Mouse (Mus musculus) right cerebral cortex, postnatal 36 days (tissue): ENCODE results near the gene Sh2d4b.

Source experiments
- DNase-seq, 2 experiments: peaks; one replicate each; pipeline ENCODE4 v3.0.0; 2022; ENCODE audit warnings: low spot score in 2 of 2, mixed read lengths in 1 of 2

The Sh2d4b gene

DNA sequence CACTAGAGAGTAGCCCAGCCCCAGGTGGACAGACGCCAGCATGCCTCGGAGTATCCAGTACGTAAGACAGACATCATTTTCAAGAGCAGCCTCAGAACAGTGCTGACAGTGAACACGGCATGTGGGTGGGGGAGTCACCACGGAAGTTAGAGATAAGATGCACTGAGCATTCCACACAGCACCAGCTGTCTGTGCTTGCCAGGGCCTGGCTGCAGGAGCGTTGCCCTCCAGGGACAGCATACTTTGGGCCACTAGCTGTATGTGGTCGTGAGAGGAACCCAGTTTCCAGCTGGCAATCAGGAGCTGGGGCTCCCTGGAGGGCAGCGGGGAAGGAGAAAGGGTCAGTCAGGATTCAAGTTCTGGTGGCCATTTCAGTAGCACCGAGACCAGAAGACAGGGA, 13.7 kb upstream of the Sh2d4b start:
- no peak for DNase-seq

- DNase-seq = no peak
These were observed 12.7 kb upstream of the Sh2d4b start for GRCm38 (mm10) chr14:40905813-40906212.

- DNase-seq = no peak
These were observed 9.4 kb upstream of the Sh2d4b start for GRCm38 (mm10) chr14:40902307-40903055.

DNA sequence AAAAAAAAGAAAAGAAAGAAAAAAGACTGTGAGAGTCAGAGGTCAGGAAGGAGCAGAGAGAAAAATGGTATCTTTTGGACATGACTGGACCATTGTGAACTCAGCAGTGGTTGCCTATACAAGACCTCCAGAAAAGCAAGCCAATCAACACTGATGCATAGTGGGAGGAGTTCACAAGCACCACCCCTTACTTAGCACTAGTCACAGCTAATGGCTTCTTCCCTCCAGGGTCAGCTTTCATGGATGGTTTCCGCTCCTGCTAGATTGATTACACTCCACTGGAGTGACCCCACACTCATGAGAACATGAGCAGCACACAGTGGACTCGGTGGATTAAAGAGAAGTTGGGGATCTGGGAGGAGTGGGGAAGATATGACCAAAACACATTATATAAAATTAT, 7.2 kb upstream of the Sh2d4b start:
- DNase-seq = no peak

GRCm38 (mm10) chr14:40897916-40898315, 4.8 kb upstream of the Sh2d4b start:
- no peak for DNase-seq

DNA sequence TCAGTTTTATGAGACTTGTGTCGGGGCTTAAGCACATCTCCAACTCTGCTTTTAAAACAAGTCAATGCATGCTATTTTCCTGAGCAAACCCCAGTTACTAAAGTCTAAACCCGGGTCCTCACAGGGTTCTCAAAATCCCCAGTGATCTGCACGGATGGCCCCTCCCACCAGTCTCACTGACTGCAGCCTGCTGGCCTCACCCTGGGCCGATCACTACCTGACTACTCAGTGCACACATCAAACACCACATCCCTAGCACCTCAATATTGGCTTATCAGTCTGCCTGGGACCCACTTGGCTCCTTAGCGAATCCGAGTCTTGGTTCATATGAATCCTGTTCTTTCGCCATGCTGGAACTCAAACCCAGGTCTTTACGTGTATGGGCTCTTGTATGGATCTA, 2.6 kb upstream of the Sh2d4b start:
- no peak for DNase-seq

DNA sequence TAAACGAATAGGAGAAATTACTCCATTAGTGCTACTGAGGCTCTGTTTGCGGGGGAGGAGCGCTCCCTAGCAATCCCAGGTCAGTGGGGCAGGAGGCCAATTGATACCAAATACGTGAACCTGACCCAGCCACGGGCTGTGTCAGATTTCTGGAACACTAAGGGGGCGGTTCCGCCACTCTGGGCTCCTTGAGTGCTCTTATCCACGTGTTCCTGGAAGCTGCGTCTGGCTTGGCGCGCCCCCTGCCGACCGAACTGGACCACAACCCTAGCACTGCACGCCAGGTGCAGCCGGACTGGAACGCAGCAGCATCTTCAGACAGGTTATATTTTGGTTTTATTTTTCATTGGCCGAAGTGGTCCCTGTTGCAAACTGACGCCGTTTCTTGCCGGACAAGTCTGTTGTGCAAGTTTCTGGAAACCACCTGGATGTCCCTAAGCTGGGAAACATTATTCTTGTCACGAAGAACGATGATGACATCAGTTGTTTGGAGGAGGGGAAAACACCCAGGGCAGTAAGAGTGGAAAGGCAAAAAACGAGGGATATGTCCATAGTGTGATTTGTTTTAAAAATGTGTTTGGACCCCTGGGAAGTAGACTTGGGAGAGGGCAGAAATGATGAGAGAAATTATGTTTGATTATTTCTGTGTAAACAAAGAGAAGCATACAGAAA, 1.6 kb upstream of the Sh2d4b start:
- DNase-seq = peak; percentile 82 to 83

- DNase-seq = no peak
These were observed 818 bp upstream of the Sh2d4b start for GRCm38 (mm10) chr14:40893884-40894283.

- no peak for DNase-seq
These were observed 690 bp downstream of the Sh2d4b start for GRCm38 (mm10) chr14:40892326-40892825.

DNA sequence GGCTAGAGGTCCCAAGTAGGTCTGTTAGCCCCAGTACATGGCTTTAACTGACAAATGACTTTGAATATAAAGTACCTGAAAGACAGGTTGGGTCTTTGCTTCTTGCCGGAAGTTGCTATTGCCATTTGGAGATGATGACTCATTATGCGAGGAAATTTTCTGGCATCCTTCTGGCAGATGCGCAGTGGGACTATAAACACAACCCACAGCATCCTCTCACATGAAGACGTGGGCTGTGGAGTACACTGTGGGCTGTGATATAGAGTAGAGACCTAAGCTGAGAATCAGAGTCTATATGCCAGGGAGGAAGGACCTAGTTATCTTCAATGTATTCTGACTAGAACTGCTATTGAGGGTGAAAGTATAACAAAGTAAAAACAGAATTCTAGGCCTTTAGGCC, 1.6 kb downstream of the Sh2d4b start:
- DNase-seq = no peak

DNA sequence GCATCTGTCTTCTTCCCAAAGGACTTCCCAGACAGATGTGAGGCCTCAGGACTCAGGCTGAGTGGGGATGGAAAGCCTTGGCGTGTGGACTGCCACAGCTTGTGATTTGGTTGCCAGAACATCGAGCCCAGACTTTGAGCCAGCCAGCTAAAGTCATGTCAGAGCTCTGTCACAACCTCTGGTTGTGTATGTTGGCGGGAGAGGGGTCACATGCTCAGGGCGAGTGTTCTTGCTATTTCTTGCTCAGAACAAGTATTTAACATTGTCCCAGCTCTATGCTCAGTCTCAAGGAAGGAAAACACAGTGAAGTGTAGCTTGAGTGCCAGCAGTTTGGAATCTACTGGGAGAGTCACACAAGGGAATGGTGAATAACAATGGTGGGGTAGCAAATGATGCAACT, 3.4 kb downstream of the Sh2d4b start:
- no peak for DNase-seq

- no peak for DNase-seq
These were observed 3.9 kb downstream of the Sh2d4b start for GRCm38 (mm10) chr14:40889181-40889580.

DNA sequence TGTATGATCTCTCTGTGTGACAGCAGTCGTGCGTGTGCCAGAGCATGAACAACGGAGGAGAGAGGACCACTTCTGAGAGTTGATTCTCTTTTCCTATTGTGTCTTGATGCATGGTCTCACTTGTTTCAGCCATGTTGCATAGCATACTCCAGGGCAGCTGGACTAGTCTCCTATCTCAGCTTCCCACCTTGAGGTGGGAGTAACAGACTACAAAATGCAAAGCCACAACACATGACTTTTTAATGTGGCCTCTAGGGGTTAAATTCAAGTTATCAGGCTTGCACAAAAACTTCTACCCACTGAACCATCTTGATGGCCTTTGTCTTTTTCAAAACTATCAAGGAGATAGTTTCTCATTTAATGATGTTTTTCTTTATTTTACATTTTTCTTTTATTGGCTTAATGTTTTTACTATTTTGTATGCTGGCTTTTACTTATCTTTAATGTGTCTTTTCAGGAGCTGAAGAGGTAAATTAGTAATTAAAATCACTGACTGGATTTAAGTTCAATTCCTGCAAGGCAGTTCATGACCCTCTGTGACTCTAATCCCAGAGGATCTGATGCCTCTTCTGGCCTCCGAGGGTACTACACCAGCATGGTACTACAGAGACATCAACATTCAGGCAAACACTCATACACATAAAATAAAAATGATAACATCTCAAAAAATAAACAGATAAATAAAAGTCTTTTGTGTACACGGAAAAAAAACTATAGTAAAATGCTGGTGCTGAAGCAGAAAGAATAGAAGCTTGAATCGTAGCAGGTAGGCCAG, 6.5 kb downstream of the Sh2d4b start:
- DNase-seq = no peak

DNA sequence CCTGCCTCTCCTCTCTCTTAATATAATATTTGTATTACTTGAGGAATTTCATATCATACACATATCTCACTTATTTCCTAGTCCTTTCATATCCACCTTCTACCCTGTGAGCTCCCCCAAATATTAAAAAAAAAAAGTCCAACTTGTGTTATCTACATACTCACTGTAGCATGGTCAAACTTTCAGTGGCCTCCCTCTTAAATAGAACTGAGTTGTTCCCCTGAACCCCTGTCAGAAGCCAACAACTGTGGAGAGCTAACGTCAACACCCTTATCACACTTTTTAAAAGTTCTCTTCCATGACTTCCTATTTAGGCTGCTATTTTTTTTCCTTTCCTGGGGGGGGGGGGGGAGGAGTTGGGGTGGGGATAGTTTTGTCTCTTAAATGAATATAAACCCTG, 7.3 kb downstream of the Sh2d4b start:
- no peak for DNase-seq

DNA sequence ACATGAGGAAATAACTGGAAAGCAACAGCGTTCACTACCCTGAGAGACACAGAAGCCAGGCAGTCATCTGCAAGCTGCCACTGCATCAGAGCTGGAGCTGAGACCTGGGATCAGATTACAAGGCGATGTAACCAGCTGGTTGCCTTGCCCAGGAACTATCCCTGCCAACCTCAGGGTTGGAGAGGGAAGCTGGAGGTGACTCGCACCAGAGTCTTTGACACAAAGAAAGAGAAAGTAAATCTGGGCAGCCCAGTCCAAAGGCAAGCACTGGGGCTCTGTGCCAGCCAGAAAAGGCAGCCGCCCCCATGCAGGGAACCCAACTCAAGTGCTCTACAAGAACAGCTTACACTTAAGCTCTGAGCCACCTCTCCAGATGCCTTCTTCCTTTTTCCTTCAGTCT, 7.8 kb downstream of the Sh2d4b start:
- DNase-seq = peak; percentile 31 to 40

GRCm38 (mm10) chr14:40874565-40874964, 18.5 kb downstream of the Sh2d4b start:
- DNase-seq = no peak

DNA sequence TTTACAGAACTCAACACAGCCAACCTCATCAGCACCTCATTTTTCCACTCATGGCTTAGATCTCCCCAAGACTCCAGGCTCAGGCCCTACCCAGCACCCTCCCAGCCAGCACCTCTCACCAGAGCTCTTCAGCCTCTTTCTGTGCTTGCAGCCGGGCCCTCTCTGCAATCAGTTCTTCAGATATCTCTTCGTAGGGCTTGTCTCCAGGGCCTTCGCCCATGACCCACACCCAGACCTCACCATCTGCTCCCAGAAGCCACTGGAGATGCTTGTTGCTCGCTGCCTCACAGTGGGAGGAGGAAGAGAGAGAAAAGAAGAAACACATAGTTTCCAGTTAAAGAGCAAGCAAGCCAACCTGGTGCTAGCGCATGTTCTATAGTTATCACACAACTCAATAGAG, 19.1 kb downstream of the Sh2d4b start:
- DNase-seq = no peak

DNA sequence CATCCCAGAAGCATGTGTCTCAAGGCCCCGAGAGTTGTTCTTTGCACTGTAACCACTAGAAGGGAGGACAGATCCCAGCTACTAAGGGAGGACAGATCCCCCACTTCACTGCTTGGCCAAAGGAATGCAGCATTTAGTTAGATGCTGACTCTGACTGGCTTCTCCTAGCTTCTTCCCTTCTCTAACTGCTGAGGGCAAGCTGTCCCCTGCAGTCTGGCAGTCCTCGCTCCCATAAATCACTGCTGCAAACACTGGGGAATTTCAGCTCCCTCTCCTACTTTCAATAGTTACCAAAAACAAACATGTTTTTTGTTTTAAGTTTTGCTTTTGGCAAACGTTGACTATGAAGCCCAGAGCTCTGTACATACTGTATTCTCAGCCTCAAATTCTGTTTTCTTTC, 22.5 kb downstream of the Sh2d4b start:
- no peak for DNase-seq

DNA sequence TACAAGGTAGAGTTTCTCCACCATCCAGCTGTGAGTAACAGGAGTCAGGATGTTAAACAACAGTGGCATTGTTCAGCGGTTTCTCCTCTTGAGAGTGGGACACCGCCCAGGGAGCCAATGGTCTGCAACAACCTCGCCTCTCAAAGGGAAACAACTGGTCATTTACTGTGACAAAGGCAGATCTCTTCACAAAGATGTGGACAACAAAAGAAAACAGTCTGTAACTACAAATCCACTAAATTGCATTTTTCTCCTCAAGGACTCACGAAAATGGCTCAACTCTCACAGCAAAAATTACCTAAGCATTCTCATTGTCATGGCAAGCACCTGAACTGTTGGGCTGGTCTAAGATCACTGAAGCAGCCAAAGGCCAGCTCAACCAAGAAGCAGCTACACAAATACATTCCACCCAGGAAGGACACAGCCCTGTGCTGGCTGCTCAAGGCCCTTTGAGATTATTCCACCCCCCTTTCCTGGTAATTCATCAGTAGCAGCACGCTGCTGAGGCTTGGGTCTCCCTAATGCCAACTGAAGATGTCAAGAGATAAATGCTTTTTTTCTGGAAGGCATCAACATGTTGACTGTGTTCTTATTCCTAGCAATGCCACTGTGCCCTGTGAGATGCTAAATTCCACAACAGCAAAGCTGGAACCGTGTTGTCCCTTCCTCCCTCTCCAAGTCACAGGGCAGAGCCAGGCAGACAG, 28.1 kb downstream of the Sh2d4b start:
- DNase-seq = no peak

DNA sequence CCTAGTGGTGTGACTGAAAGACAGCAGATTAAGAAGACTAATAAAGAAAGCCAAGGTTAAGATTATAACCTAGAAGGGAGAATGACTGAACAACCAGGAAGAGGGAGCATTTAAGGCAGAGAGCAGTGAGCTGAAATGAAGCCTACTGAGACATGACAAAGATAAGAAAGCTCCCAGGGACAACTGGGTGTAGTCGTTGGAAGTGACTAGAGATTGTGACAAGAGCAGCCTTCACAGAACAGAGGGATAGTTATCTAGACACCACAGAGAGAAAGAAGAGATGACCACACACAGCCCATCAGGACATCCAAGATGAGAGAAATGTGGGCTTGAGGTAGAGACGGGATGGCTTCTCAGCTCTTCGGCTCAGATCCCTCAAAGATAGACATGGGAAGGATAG, 29.4 kb downstream of the Sh2d4b start:
- no peak for DNase-seq

DNA sequence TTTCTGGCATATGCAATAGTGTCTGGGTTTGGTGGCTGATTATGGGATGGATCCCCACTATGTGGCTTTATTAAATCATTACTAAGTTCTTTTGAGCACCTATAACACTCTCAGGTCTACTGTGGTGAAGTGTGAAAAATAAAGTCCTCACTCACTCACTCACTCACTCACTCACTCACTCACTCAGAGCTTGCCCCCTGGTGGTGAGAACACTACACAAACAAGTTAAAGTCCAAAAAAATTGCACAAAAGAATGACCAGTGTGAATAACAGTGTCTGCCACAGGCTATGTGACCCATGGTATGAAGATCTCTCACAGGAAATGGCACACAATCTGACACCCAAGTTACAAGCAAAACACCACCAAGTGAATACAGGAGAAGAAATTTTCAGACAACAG, 30.0 kb downstream of the Sh2d4b start:
- no peak for DNase-seq

GRCm38 (mm10) chr14:40852978-40853377, 40.1 kb downstream of the Sh2d4b start:
- no peak for DNase-seq
